Comparison of ENCODE assay signal across 13 mouse cellular contexts in the genomic region with DNA sequence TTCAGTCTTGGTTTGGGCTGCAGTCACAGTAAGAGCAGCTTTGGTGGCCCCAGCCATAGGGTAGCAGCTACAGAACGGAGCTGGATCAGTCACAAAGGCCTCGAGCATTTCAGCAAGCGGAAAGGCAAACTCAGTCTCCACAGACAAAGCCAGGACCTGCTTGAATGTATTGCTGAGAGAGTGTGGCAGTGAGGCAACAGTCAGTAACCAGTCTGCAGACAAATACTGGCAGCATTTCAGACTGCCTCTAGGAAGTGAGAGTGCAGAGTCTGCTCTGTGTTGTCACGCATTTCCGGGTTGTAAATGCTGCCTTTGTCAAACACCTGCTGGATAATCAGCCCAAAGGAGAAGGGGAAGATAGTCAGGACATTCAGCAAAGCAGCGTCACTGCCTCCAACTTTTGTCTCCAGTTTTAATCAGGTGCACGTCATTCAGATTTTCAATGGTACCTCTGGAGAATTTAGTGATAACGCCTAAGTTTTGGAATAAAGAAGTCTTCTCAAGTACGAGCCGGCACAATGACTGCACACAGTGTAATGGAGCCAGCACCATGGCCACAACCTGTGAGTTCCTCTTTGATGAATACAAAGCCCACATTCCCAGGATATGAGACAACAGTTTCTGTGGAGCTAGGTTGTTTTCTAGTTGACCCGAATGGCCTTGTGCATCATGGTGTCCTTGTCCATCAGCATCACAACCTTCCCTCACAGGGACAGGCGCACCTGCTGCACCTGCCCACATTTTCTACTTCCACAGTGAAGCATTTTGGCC.
DNase-seq lines count a peak whose midpoint lies in the region; ATAC-seq lines count a peak whose summit lies in the region.
"Had no signal": no experiment of that assay in that cellular context is flagged by ENCODE, and none has a peak within 500 bp of the region (broad histone marks: within the 10 kb centered on the region; RNA-seq: fewer than 3 reads in every experiment).

No protein-coding gene starts in this region.

- no peaks in the 10 kb centered on the region for H3K4me1 ChIP-seq in embryonic facial prominence, embryonic 14.5 days (ENCODE audit: control insufficient read depth, insufficient read depth, low read length)
- H3K4me1 ChIP-seq in hindbrain, embryonic 14.5 days (replicated peaks; ENCODE audit: control insufficient read depth, insufficient read depth, low read length) = no peaks in the 10 kb centered on the region
- no peaks in the 10 kb centered on the region for H3K4me1 ChIP-seq in midbrain, embryonic 14.5 days (ENCODE audit: control insufficient read depth, insufficient read depth, low read length)
- H3K4me1 ChIP-seq in heart, embryonic 11.5 days (ENCODE audit: control insufficient read depth, insufficient read depth, low read length) = no peaks in the 10 kb centered on the region
- H3K4me1 ChIP-seq: embryonic facial prominence, embryonic 15.5 days; liver, embryonic 13.5 days had no signal

- H3K9me3 ChIP-seq in embryonic facial prominence, embryonic 14.5 days (ENCODE audit: control insufficient read depth, low read length) = no peaks in the 10 kb centered on the region
- no peaks in the 10 kb centered on the region for H3K9me3 ChIP-seq in hindbrain, embryonic 14.5 days (ENCODE audit: control insufficient read depth, low read length)
- no peaks in the 10 kb centered on the region for H3K9me3 ChIP-seq in midbrain, embryonic 14.5 days (ENCODE audit: control insufficient read depth, low read length)
- no peaks in the 10 kb centered on the region for H3K9me3 ChIP-seq in heart, embryonic 11.5 days (replicated peaks; ENCODE audit: control insufficient read depth, low read length)
- H3K9me3 ChIP-seq: embryonic facial prominence, embryonic 15.5 days; liver, embryonic 13.5 days had no signal

- no peaks in the 10 kb centered on the region for H3K27me3 ChIP-seq in embryonic facial prominence, embryonic 14.5 days (replicated peaks; ENCODE audit: control insufficient read depth, insufficient read depth, low read length)
- H3K27me3 ChIP-seq in hindbrain, embryonic 14.5 days (ENCODE audit: control insufficient read depth, insufficient read depth, low read length) = no peaks in the 10 kb centered on the region
- H3K27me3 ChIP-seq in midbrain, embryonic 14.5 days (ENCODE audit: control insufficient read depth, insufficient read depth, low read length) = no peaks in the 10 kb centered on the region
- H3K27me3 ChIP-seq in heart, embryonic 11.5 days (ENCODE audit: control insufficient read depth, insufficient read depth, low read length) = no peaks in the 10 kb centered on the region
- H3K27me3 ChIP-seq: embryonic facial prominence, embryonic 15.5 days; liver, embryonic 13.5 days had no signal

- peak; percentile 69 for DNase-seq in R1 (ENCODE audit: low read depth, low spot score)
- DNase-seq in embryonic facial prominence, embryonic 14.5 days (ENCODE audit: low spot score) = peak; percentile 6
- DNase-seq in hindbrain, embryonic 14.5 days (ENCODE audit: low spot score) = no peak
- peak; percentile 56 for DNase-seq in midbrain, embryonic 14.5 days
- no peak for DNase-seq in cerebellum, adult 9-11 months
- no peak for DNase-seq in ovary, postnatal 36 days (ENCODE audit: low spot score)
- DNase-seq: adrenal gland, adult 8-10 months; cerebellum, adult 11 months; gastrocnemius, adult 2 months; liver, embryonic 13.5 days had no signal

- H3K36me3 ChIP-seq in embryonic facial prominence, embryonic 14.5 days (ENCODE audit: control insufficient read depth, insufficient read depth, low read length) = no peaks in the 10 kb centered on the region
- H3K36me3 ChIP-seq in hindbrain, embryonic 14.5 days (replicated peaks; ENCODE audit: control insufficient read depth, insufficient read depth) = no peaks in the 10 kb centered on the region
- no peaks in the 10 kb centered on the region for H3K36me3 ChIP-seq in midbrain, embryonic 14.5 days (ENCODE audit: control insufficient read depth, insufficient read depth, low read length)
- no peaks in the 10 kb centered on the region for H3K36me3 ChIP-seq in heart, embryonic 11.5 days (ENCODE audit: control insufficient read depth, insufficient read depth, low read length)
- H3K36me3 ChIP-seq: embryonic facial prominence, embryonic 15.5 days; liver, embryonic 13.5 days had no signal

- no peak for ATAC-seq in embryonic facial prominence, embryonic 14.5 days (ENCODE audit: low read depth)
- ATAC-seq in hindbrain, embryonic 14.5 days (ENCODE audit: low FRiP score) = peak; percentile 64; the same call in 1 of the 2 replicates
- peak; percentile 53 for ATAC-seq in midbrain, embryonic 14.5 days (ENCODE audit: low FRiP score, low TSS enrichment)
- ATAC-seq in heart, embryonic 11.5 days (replicated peaks; ENCODE audit: insufficient number of reproducible peaks, low FRiP score, low TSS enrichment) = no peak
- no peak for ATAC-seq in cerebellum, adult (ENCODE audit: insufficient number of reproducible peaks, low FRiP score, low TSS enrichment)

- WGBS in embryonic facial prominence, embryonic 14.5 days = 53% methylated on average over 12 of the region's 12 CpGs
- 47% methylated on average over 12 of the region's 12 CpGs for WGBS in hindbrain, embryonic 14.5 days
- 37% methylated on average over 12 of the region's 12 CpGs for WGBS in midbrain, embryonic 14.5 days
- 62% methylated on average over 12 of the region's 12 CpGs for WGBS in heart, embryonic 11.5 days (ENCODE audit: insufficient replicate concordance)

- no peak overlapping the region for H3K9ac ChIP-seq in embryonic facial prominence, embryonic 14.5 days (ENCODE audit: low read depth, low read length)
- no peak overlapping the region for H3K9ac ChIP-seq in hindbrain, embryonic 14.5 days
- H3K9ac ChIP-seq in midbrain, embryonic 14.5 days (replicated peaks; ENCODE audit: low read length) = no peak overlapping the region
- H3K9ac ChIP-seq in heart, embryonic 11.5 days (ENCODE audit: low read depth, low read length) = no peak overlapping the region
- H3K9ac ChIP-seq: embryonic facial prominence, embryonic 15.5 days; liver, embryonic 13.5 days had no signal

- H3K27ac ChIP-seq in embryonic facial prominence, embryonic 14.5 days (replicated peaks; ENCODE audit: low read depth, low read length) = no peak overlapping the region
- H3K27ac ChIP-seq in hindbrain, embryonic 14.5 days = peak overlapping the region; percentile 63; the same call in 1 of the 2 replicates
- peak overlapping the region; percentile 73 for H3K27ac ChIP-seq in midbrain, embryonic 14.5 days (replicated peaks; ENCODE audit: low read depth, low read length)
- no peak overlapping the region for H3K27ac ChIP-seq in heart, embryonic 11.5 days (ENCODE audit: low read depth, low read length)
- H3K27ac ChIP-seq: embryonic facial prominence, embryonic 15.5 days; gastrocnemius, adult 2 months; liver, embryonic 13.5 days had no signal

- H3K4me3 ChIP-seq in embryonic facial prominence, embryonic 14.5 days (ENCODE audit: low read depth, low read length) = no peak overlapping the region
- H3K4me3 ChIP-seq in hindbrain, embryonic 14.5 days (replicated peaks; ENCODE audit: low read length) = no peak overlapping the region
- H3K4me3 ChIP-seq in midbrain, embryonic 14.5 days (replicated peaks; ENCODE audit: low read depth, low read length) = no peak overlapping the region
- H3K4me3 ChIP-seq in heart, embryonic 11.5 days (ENCODE audit: low read depth, low read length) = no peak overlapping the region
- H3K4me3 ChIP-seq: embryonic facial prominence, embryonic 15.5 days; gastrocnemius, adult 2 months; liver, embryonic 13.5 days had no signal

- H3K4me2 ChIP-seq in embryonic facial prominence, embryonic 14.5 days (ENCODE audit: low read depth, low read length) = no peak overlapping the region
- H3K4me2 ChIP-seq in hindbrain, embryonic 14.5 days (replicated peaks) = no peak overlapping the region
- peak overlapping the region; percentile 13; the same call in 1 of the 2 replicates for H3K4me2 ChIP-seq in midbrain, embryonic 14.5 days (ENCODE audit: low read length)
- H3K4me2 ChIP-seq in heart, embryonic 11.5 days = no peak overlapping the region
- H3K4me2 ChIP-seq: embryonic facial prominence, embryonic 15.5 days; liver, embryonic 13.5 days had no signal

Comparison
In these comparisons a context has a peak if more than half of its experiments do, and no peak if none do; other contexts are left out.
1. DNase-seq: peak in R1 (single experiment), embryonic facial prominence, embryonic 14.5 days (single experiment) and midbrain, embryonic 14.5 days (single experiment); none in hindbrain, embryonic 14.5 days (single experiment), cerebellum, adult 9-11 months (single experiment) and ovary, postnatal 36 days (single experiment).
2. ATAC-seq: peak in hindbrain, embryonic 14.5 days (single experiment) and midbrain, embryonic 14.5 days (single experiment); none in embryonic facial prominence, embryonic 14.5 days (single experiment), heart, embryonic 11.5 days (single experiment) and cerebellum, adult (single experiment).
3. H3K27ac ChIP-seq: peak in hindbrain, embryonic 14.5 days (single experiment) and midbrain, embryonic 14.5 days (single experiment); none in embryonic facial prominence, embryonic 14.5 days (single experiment) and heart, embryonic 11.5 days (single experiment).